Mouse (Mus musculus) left cerebral cortex, adult 11 months (tissue): ENCODE results near the gene Rasa3.

Experiments
- DNase-seq: peaks from one replicate; pipeline ENCODE4 v3.0.0; 2022; ENCODE audit warnings: low spot score

Gene Rasa3

DNA sequence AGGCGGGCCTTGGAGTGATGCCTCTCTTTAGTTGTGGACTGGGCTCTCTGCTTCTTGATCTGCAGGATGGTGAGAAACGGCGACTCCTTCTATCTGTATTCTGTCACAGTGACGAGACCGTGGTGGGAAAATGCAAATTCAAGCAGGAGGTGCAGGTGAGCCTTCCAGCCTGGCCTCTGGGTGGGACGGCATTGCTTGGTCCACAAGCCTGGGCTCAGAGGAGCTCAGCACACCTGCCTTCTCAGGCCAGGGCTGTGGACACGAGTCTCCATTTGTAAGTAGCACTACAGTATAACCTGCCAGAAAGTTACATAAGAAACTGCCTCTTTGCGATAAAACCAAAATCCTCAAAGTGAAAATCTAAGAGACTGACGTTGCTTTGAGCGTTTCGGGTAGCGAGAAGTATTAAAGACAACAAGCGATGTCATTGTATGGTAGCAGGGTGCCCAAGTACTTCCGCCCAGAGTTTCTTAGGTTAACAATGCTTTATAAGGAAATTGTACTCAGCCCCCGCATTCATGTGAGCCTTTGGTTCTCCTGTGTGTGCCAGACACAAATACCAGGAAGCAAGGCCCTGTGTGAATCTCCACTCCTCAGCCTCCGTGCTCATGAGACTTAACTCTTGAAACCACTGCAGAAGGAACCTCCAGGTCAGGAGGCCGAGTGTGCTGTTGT, 60.4 kb downstream of the Rasa3 start:
- no peak for DNase-seq

DNA sequence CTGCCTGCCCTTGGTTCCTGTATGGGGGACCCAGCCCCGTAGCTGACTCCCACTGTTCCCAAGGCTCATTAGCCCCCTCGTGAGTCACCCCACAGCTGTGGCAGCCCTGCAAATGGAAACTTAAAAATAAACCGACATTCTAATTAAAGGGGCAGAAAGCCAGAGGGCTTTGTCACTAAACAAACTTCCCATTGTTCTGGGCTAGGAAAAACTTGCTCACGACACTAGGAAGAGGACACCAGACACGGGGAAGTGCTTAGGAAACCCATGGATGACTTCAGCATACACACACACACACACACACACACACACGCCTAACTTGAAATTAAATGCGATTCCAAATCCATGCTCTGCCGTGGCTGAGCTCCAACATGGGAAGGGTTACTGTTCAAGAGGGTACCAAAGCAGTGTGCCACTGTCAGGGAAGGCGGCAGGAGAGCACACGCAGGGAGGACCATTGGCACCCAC, 62.4 kb downstream of the Rasa3 start:
- no peak for DNase-seq

DNA sequence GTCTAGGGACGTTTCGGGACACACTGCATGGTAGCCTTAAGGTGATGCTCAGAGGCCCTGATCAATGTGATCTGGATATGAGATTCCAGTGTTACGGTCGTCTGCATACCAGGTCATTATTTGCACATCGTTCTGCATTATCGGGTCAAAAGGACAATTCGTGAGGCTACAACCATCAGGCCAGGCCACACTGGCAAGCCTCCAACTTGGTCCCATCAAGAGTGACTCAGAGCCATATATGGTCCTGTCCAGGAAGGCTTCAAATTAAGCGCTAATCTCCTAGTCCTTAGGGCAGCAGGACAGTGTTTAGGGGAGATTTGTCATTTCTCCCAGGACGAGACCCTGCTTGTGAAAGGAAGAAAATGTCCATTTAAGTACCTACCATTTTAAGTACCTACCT, 63.3 kb downstream of the Rasa3 start:
- no peak for DNase-seq

DNA sequence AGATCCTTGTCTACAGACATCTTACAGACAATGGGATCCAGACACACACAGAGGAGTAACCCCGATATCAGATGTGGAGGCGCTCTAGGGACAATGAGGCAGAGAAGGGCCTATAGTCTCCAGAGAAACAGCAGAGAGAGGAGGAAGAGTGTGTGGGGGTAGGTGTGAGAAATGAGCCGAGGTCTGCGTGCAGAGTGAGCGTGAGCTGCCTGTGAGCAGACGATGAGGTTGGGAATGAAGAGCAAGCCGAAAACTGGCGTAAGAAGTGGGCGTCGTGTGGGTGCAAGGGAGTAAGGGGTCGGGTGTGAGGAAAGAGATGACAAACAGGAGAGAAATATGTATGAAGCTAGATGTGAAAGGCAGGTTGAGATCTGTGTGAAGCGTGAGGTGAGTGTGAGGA, 65.7 kb downstream of the Rasa3 start:
- DNase-seq: no peak

GRCm38 (mm10) chr8:13609971-13610370, 67.4 kb downstream of the Rasa3 start:
- no peak for DNase-seq

GRCm38 (mm10) chr8:13608946-13609345, 68.5 kb downstream of the Rasa3 start:
- DNase-seq: no peak

DNA sequence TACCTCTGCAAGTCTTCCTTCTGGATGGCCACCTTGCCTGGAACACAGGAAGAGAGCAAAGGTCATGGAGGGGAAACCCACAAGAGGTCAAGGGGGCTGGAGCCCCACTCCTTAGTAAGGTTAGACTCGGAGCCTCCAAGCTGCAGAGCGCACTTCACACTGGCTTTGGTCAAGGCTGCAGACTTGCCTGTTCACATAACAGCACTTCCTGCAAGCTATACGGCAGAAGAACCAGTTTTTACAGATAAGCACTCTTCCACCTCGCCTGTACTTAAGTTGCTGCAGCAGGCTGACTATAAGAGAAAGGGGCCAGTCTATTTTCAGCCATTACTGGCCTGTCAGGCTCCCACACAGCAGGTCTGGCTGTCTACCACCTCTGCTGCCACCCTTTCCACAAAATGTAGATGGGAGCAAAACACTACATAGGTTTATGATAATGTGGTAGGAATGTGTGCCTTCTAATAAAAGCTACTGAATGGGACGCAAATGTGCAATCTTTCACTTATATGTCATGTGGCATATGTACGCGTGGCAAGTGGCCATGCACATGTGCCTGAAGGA, 71.4 kb downstream of the Rasa3 start:
- DNase-seq: no peak

DNA sequence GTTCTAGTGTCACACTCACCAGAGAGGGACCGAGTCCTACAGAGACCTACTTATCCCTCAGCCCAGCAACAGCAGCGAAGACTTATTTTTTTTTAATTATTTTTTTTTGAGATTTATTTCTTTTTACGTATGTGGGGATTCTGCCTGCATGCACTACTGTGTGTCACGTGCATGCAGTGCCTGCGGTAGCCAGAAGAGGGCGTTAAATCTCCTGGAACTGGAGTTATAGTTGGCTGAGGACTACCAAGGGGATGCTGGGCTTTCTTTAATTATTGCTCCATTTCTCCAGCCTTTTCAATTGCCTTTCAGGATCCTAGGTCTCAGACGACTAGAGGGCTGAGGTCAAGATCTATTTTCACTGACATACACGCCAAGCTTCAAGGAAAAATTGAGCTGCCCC, 74.8 kb downstream of the Rasa3 start:
- no peak for DNase-seq

- no peak for DNase-seq
Observed at GRCm38 (mm10) chr8:13601166-13601565, 76.2 kb downstream of the Rasa3 start.

GRCm38 (mm10) chr8:13600716-13601115, 76.7 kb downstream of the Rasa3 start:
- no peak for DNase-seq

- DNase-seq: no peak
Observed at GRCm38 (mm10) chr8:13600204-13600603, 77.2 kb downstream of the Rasa3 start.

DNA sequence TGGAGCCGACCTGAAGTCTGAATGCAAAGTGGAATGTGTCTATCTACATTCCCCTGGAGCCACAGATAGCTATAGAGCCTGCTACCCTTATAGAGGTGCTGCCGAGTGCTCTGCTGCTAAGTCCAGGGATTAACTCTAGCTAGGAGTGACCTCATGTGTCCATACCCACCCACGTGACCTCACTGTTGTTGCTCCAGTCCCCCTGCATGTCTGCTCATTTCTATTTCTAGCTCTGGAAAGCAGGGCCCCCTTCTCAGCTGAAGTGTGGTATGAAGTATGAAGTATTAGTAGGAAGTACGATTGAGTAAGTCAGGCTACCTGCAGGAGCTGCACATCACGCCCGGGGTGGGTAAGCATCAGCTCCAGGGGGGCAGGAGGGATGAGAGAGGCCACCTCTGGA, 79.6 kb downstream of the Rasa3 start:
- no peak for DNase-seq

- no peak for DNase-seq
Observed at GRCm38 (mm10) chr8:13595861-13596260, 81.5 kb downstream of the Rasa3 start.

DNA sequence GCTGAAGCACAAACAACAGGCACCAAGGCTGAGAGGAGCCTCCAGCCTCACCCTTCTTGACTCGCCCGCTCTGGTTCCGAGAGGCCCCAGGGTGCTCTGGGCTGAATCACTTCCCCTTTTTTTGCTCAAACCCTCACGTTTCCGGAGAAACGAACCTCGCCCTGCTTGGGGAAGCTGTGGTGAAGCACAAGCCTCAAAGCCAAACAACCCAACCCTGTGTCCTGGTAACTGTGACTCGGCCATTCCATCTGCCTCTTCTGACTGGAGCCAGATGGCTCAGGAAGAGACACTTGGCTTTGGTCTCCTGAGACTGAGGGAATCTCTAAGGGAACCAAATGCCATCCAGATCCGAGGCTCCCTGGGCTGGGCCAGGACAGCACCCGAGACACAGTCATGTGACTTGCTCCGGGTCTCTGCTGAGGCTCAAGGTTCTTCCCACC, 82.5 kb downstream of the Rasa3 start:
- no peak for DNase-seq

DNA sequence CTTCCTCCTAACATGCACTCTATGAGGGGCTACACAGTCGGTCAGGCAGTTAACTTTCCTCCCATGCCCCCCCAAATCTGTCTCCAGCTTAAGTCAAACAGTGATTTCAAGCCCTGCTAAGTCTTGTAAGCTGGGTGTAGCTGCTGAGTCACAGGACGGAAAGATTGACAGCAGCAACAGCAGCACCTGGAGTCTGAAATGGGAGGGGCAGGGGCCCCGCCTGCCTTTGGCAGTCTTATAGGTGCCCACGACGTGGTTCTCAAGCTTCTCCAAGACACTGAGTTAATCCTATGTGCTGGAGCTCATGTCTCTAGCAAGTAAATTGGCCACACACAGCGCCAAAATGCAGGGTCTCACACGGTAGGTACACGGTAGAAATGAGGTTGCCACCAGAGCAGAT, 84.1 kb downstream of the Rasa3 start:
- DNase-seq: no peak

DNA sequence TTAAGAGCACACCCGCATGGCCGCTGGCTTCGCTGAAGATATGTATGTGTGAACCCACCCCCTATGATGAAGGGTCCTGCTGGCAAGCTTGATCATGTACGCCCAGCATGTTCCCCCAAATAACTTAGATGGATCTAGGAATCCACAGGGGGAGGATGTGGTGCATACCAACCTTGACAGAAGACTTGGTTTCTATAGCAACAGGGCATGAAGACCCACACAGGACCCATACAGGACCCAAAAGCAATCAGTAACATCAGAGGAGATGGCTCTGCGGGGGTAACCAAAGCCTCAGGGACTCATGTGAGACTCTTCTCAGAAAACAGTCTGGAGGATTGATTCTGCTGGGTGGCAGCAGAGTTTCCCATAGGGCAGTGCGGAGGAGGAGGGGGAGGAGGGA, 86.2 kb downstream of the Rasa3 start:
- no peak for DNase-seq

DNA sequence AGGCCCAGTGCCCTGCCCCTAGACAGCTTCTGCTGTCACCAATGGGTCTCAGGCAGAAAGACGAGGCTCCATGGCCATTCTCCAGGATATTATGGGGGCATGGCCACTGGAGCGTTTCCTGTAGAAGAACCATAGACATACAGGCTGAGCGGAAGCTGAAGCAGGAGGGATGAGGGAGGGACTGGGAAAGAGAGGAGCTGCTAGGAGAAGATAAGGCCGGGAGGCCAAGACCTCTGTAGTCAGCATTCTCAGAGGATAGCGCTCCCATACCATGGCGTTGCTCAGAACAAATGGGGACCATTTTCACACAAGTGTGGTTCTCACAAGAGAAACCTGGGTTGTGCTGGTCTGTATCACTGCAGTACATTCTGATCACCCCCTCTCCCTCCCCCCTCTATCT, 88.3 kb downstream of the Rasa3 start:
- DNase-seq: no peak

GRCm38 (mm10) chr8:13584652-13585051, 92.8 kb downstream of the Rasa3 start:
- no peak for DNase-seq

DNA sequence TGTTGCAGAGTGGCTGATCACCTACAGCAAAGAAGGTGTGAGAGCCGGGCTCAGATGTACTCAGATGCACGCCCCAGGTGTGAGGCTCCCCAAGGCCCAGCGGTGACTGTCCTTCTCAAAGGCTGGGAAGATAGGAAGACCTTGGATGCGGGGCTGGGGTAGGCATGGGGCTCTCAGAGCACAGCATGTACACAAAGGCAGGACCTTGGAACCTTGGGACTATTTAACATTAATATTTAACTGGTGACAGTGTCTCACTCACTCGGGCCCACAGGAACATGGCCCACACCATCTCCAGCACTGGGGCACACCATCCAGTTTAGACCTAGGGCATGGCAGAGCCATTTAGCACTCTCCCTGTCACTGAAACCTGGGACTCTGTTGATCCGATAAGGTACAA, 99.5 kb downstream of the Rasa3 start:
- DNase-seq: no peak

- DNase-seq: no peak
Observed at GRCm38 (mm10) chr8:13571999-13572398, 105.4 kb downstream of the Rasa3 start.

DNA sequence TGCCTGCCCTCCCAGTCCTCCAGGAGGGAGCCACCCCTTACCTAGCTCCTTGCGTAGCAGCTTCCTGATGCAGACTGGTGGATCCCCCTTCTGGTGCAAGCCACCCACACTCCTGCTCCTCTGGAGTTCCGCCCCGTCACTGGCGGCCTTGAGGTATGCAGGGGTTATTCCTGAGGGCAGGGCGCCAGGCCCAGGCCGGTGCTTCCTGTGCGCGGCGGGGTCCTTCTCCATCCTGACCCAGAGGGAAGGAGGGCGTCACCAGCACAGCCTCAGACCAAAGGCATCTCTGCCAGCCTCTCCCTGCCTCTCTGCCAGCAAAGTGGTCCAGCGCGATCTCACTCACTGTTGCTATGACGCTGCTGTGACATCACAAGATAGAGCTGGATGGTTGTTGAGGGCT, 115.3 kb downstream of the Rasa3 start, which contains the start of gene 1700029H14Rik:
Gene 1700029H14Rik, minus strand, starts transcription at position 344 of the 400 bp plus-strand sequence.
- DNase-seq: no peak

DNA sequence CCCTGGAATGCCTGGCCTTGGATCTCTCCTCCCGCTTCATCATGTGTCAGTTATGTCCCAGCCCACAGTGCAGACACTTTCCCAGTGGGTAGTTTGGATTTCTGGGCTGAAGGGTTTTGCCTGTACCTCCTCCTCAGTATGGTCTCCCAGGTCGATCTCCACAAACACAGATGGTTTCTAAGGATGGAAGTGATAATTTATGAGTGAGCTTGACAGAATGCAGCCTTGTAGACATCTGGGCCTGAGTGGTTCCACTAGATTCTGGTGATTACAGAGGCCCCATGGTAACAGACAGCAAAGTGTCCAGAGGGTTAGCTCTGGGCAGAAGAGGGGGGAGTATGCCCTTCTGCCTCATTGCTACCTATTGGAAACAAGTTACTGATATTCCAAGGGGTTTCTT, 119.9 kb downstream of the Rasa3 start:
- no peak for DNase-seq

DNA sequence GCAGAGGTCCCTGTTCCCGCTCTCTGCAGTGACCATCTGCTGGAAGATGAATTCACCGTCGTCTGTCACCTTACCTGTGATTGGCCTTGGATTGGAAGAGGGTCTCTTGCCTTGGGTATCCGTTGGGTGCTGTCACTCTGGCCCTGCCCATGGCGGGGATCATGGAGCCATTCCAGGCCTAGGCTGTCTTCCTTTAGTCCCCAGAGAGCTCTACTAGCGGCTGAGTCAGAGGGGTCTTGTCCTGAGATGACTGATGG, 125.9 kb downstream of the Rasa3 start:
- DNase-seq: no peak
